Mouse (Mus musculus) forebrain, embryonic 15.5 days (tissue): ENCODE measurements at regions not wholly inside any gene's neighbourhood (a gene's known extent, or its start where the extent isn't known, plus 50 kb on each side); places are given as distances from the start of the nearest gene placed in this dataset.

ENCODE experiments used
- ATAC-seq: fragments of 200-750 bp; cut with Nextera tagmentation; replicated peaks from 2 replicates; pipeline ENCODE4 v1.8.0; 2017; ENCODE audit warnings: mild to moderate bottlenecking, moderate TSS enrichment, moderate library complexity
- H3K27ac ChIP-seq: fragments of 300-500 bp; sonication (generic); replicated peaks from 2 replicates; pipeline ENCODE4 v1.5.1; 2015; ENCODE audit warnings: mild to moderate bottlenecking, inconsistent platforms
- H3K27me3 ChIP-seq: fragments of 300-500 bp; sonication (generic); 2 replicates; pipeline ENCODE4 v1.6.1; 2015; ENCODE audit warnings: inconsistent platforms
- H3K36me3 ChIP-seq: fragments of 300-500 bp; sonication (generic); 2 replicates; pipeline ENCODE4 v1.6.1; 2015; ENCODE audit warnings: mild to moderate bottlenecking, inconsistent platforms
- H3K4me1 ChIP-seq: fragments of 300-500 bp; sonication (generic); 2 replicates; pipeline ENCODE4 v1.6.1; 2015; ENCODE audit warnings: inconsistent platforms
- H3K4me2 ChIP-seq: fragments of 300-500 bp; sonication (generic); replicated peaks from 2 replicates; pipeline ENCODE4 v1.6.1; 2015; ENCODE audit warnings: mild to moderate bottlenecking, inconsistent platforms
- H3K4me3 ChIP-seq: fragments of 300-500 bp; sonication (generic); 2 replicates; pipeline ENCODE4 v1.5.1; 2015; ENCODE audit warnings: mild to moderate bottlenecking, inconsistent platforms
- H3K9ac ChIP-seq: fragments of 300-500 bp; sonication (generic); replicated peaks from 2 replicates; pipeline ENCODE4 v1.6.1; 2015; ENCODE audit warnings: mild to moderate bottlenecking, inconsistent platforms
- H3K9me3 ChIP-seq: fragments of 300-500 bp; sonication (generic); 2 replicates; pipeline ENCODE4 v1.6.1; 2016; ENCODE audit warnings: inconsistent platforms
- WGBS: fragments of 180-500 bp; shearing (Covaris S2); methylation state at CpG from one replicate; pipeline ENCODE4 v1.1.7; 2015; ENCODE audit warnings: mixed read lengths; 5-methylcytosine and 5-hydroxymethylcytosine counted together
- microRNA counts: library from miRNA; unstranded; fragments of <30 nt; microRNA quantifications from one replicate; lab custom pipeline; 2016
- microRNA-seq: library from miRNA; unstranded; fragments of <30 nt; microRNA quantifications from one replicate; pipeline ENCODE4, GENCODE M21; 2016

- peak overlapping the region; percentile 15; the same call in 1 of the 2 replicates for H3K4me3 ChIP-seq
- H3K27me3 ChIP-seq, result no peaks in the 10 kb centered on the region
- H3K4me1 ChIP-seq, result peaks cover 55% of the 10 kb centered on the region
- peak overlapping the region; percentile 99 for H3K27ac ChIP-seq
- peak; percentile 62 for ATAC-seq
- H3K4me2 ChIP-seq, result peak overlapping the region; percentile 61
- no peaks in the 10 kb centered on the region for H3K36me3 ChIP-seq
- H3K9me3 ChIP-seq, result no peaks in the 10 kb centered on the region
- 8% methylated on average over 8 of the region's 8 CpGs for WGBS
- peak overlapping the region; percentile 21 for H3K9ac ChIP-seq
Observed at GRCm38 (mm10) chr13:84065256-84065898, 156.7 kb upstream of the Tmem161b start.

GRCm38 (mm10) chr13:84066211-84066959 lies 155.7 kb upstream of the Tmem161b start:
- H3K27me3 ChIP-seq, result no peaks in the 10 kb centered on the region
- H3K4me1 ChIP-seq, result peaks cover 48% of the 10 kb centered on the region
- H3K36me3 ChIP-seq, result no peaks in the 10 kb centered on the region
- ATAC-seq, result peak; percentile 24
- H3K27ac ChIP-seq, result peak overlapping the region; percentile 99
- H3K4me2 ChIP-seq, result peak overlapping the region; percentile 61
- H3K9ac ChIP-seq, result peak overlapping the region; percentile 38
- H3K4me3 ChIP-seq, result peak overlapping the region; percentile 8; the same call in 1 of the 2 replicates
- whole genome bisulfite sequencing, result 7% methylated on average over 15 of the region's 15 CpGs
- no peaks in the 10 kb centered on the region for H3K9me3 ChIP-seq

- peak overlapping the region; percentile 99 for H3K27ac ChIP-seq
- no peaks in the 10 kb centered on the region for H3K27me3 ChIP-seq
- peaks cover 41% of the 10 kb centered on the region for H3K4me1 ChIP-seq
- no peak overlapping the region for H3K4me3 ChIP-seq
- H3K9ac ChIP-seq, result peak overlapping the region; percentile 38
- no peak for ATAC-seq
- WGBS, result 18% methylated on average over 4 of the region's 4 CpGs
- H3K36me3 ChIP-seq, result no peaks in the 10 kb centered on the region
- H3K9me3 ChIP-seq, result no peaks in the 10 kb centered on the region
- peak overlapping the region; percentile 61 for H3K4me2 ChIP-seq
Observed at GRCm38 (mm10) chr13:84066960-84067665, 155.0 kb upstream of the Tmem161b start.

DNA sequence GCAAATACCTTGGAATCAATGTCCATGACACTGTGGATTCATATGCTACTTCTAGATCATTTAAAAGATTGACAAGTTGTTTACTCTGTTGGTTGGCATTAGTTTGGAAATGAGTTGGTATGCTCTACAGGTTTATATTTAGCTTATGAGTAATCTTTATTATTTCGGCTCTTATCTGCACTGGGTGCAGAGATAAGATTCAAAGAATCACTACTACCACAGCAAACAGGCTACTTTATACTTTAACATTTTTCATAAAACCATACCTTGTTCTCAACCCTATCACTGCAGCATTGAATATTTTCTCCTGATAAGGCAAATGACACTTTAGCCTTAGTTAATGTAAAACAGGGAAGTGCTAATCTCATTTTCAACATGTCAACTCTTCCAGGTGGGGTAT lies 153.7 kb upstream of the Tmem161b start:
- no peak for ATAC-seq

More for the DNA sequence above, 153.7 kb upstream of the Tmem161b start:
- Histone ChIP-seq H3K4me1 (peaks cover 35% of the 10 kb centered on the region), H3K36me3 (no peaks in the 10 kb centered on the region), H3K9ac (no peak overlapping the region), H3K27me3 (no peaks in the 10 kb centered on the region), H3K4me2 (no peak overlapping the region), H3K9me3 (no peaks in the 10 kb centered on the region), H3K27ac (peak overlapping the region; percentile 33; the same call in 1 of the 2 replicates), H3K4me3 (no peak overlapping the region)
- WGBS, result 79% methylated on average over 1 of the region's 1 CpGs

MicroRNAs in the stretch of these regions (microRNA counts, 519-probe panel; counts per million panel counts)
- microRNA mmu-miR-9 (lab: Ali Mortazavi, UCI), result 5,966 counts per million, percentile 100 among the panel's probes with 10 or more counts

Small RNAs in the stretch of these regions (microRNA-seq; reads per million reads assigned to microRNA genes)
- 3.1 reads per million, percentile 8 among the genes with 10 or more reads in this experiment for gene Mir9-2
